Mouse (Mus musculus): Measurements from ENCODE around the gene Fam114a1.

DNA sequence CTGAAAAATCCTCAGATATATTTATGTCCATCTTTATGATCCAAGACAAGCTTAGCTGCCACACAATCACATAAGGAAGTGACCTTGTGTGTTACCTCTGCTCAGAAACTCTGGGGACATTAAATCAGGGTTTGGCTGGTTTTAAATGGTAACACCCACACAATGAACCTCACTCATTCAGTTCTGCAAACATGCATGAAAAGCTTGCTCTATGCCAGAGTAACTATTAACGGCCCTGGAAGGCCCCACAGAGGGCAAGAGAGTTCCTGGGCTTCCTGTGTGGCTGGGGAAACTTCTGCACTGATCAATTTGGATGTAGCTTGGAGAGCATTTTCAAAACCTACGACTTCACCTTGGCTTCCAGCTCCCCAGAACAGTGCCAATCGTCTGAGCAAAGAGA lies 37.7 kb upstream of the Fam114a1 start:
- TF ChIP-seq CTCF (IDR thresholded peaks at IDR 0.05; ENCODE audit: low read depth, low read length): no peak
- TF ChIP-seq POLR2A (IDR thresholded peaks at IDR 0.05; ENCODE audit: borderline replicate concordance, low read depth, low read length): no peak

Data from bone marrow macrophage, adult 2 months (primary cell).